Mouse (Mus musculus): ENCODE measurements around the gene Fgfr2. TPM values are rescaled to one million over a fixed set of nuclear protein-coding genes. Genes with fewer than 3 reads are reported as not detected.
A peak's percentile ranks its signal among the peaks of the same experiment; 100 is the strongest.

Fgfr2 gene
- total RNA-seq, 2 experiments from 2014 or later: 35.8 to 40.8 TPM

- DNase-seq: no peak
- intact Hi-C loops (cut with DNase I): no loop called here
These were observed 2192.7 kb downstream of the Fgfr2 start for GRCm38 (mm10) chr7:130930401-130930800.

GRCm38 (mm10) chr7:130922981-130923731 is 2200.0 kb downstream of the Fgfr2 start:
- peak; percentile 81 for DNase-seq
- intact Hi-C loops (cut with DNase I): no loop called here

GRCm38 (mm10) chr7:130918260-130918659 is 2204.9 kb downstream of the Fgfr2 start:
- intact Hi-C loops (cut with DNase I): loop anchor here (5.0 to 10.0 kb wide), 2 partner anchors 93 to 146 kb away; partner anchors contain the start of gene Btbd16
- no peak for DNase-seq

GRCm38 (mm10) chr7:130914693-130915363 is 2208.3 kb downstream of the Fgfr2 start:
- intact Hi-C loops (cut with DNase I): loop anchor here (5.0 to 10.0 kb wide), 2 partner anchors 90 to 143 kb away; partner anchors contain the start of gene Btbd16
- no peak for DNase-seq

DNA sequence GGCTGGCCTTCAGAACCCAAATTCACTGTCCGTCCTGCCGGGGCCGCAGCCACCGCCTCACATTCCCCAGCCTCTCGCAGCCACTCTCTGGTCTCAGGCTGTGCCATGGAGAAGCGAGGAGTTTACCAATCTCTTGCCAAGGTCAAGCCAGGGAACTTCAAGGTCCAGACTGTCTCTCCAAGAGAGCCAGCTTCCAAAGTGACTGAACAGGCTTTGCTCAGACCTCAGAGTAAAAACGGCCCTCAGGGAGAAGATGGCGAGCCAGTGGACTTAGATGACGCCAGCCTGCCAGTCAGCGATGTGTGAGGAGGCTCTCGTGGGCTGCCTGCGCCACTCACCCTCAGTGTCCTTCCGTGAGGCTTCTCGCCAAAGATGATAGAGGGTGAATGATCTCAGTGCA is 2212.3 kb downstream of the Fgfr2 start:
- DNase-seq: no peak
- intact Hi-C loops (cut with DNase I): loop anchor here (10.0 kb wide), 1 partner anchor 86 kb away; no protein-coding TSS in a partner anchor

GRCm38 (mm10) chr7:130904571-130905365 is 2218.4 kb downstream of the Fgfr2 start:
- no peak for DNase-seq
- intact Hi-C loops (cut with DNase I): no loop called here

GRCm38 (mm10) chr7:130903505-130904074 is 2219.6 kb downstream of the Fgfr2 start:
- DNase-seq: no peak
- intact Hi-C loops (cut with DNase I): no loop called here

DNA sequence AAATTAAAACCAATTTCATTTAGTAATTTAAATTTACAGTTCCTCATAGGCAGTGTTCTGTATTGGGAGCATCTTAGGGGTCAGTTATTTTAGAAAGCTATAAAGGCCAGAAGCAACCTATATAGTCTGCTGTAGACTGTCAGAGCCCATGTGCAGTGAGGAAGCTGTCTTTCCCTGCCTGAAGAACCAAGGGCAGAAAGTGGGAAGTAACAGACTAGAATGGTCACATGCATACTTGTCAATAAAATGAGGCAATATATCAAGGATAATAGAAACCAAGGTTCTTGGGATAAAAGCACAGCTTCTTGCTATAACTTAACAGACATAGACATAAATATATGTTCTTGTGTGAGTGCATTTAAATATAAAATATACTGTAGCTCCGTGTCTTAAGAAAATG is 2220.2 kb downstream of the Fgfr2 start:
- DNase-seq: no peak
- intact Hi-C loops (cut with DNase I): no loop called here

DNA sequence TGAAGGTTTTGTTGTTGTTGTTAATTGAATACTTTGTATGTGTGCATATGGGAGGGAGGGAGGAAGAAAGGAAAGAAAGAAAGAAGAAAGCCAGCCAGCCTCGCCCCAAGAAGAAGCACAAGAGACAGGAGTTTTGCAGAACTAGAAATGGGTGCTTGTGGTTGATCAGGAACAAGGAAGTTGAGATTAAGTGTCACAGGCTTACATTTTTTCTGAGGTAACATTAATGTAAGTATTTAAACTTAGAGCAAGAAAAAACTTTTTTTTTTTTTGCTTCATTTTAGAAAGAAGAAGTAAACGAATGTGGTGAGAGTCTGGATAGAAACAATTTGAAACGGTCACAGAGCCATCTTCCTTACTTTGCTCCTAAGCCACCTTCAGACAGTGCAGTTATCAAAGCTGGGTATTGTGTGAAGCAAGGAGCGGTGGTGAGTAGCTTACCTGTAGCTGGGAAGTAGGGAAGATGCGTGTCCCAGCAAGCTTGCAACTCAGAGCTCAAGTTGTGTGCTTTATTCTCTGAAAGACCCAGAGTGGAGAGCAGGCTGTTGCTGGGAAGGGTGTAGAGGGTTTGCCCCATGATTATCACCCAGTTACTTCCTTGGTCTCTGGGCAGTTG is 2222.8 kb downstream of the Fgfr2 start:
- intact Hi-C loops (cut with DNase I): no loop called here
- DNase-seq: no peak

GRCm38 (mm10) chr7:130898373-130898772 is 2224.8 kb downstream of the Fgfr2 start:
- intact Hi-C loops (cut with DNase I): no loop called here
- peak; percentile 22 for DNase-seq

DNA sequence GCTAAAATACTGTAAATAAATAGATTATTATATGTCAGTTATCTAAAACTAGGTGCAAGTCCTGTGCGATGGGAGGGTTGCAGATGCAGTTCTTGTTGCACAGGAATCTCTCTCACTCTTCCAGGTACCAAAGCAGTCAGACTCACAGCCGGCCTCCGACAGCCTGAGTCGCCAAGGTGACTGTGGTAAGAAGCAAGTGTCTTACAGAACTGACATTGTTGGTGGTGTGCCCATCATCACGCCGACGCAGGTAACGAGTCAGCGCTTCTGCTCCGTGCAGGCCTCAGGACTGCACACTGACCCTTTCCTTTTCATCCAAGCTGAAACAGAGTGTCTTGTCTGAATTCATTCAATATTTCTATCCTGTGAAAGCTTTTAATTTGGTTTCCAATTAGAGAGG is 2225.9 kb downstream of the Fgfr2 start:
- DNase-seq: no peak
- intact Hi-C loops (cut with DNase I): no loop called here

DNA sequence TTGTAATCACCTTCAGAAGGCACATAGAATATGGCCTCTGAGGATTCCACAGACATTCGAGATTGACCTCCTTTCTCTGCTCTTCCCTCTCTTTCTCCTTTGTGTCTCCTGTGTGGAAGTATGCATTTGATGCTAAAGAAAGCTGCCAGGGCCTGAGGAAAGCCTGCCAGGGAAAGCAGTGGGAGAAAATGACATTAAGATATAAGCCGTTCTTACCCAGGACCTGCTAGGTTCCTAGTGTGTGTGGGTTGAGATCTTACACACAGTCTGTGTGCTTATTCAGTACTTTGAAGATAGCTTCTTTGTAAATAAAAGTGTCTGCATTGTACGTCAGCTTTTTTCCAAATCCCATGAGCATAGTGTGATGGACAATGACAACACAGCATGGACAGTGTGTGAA is 2227.1 kb downstream of the Fgfr2 start:
- intact Hi-C loops (cut with DNase I): no loop called here
- no peak for DNase-seq

GRCm38 (mm10) chr7:130895618-130895945 is 2227.6 kb downstream of the Fgfr2 start:
- no peak for DNase-seq
- intact Hi-C loops (cut with DNase I): no loop called here

- intact Hi-C loops (cut with DNase I): no loop called here
- no peak for DNase-seq
These were observed 2228.1 kb downstream of the Fgfr2 start for GRCm38 (mm10) chr7:130894931-130895617.

DNA sequence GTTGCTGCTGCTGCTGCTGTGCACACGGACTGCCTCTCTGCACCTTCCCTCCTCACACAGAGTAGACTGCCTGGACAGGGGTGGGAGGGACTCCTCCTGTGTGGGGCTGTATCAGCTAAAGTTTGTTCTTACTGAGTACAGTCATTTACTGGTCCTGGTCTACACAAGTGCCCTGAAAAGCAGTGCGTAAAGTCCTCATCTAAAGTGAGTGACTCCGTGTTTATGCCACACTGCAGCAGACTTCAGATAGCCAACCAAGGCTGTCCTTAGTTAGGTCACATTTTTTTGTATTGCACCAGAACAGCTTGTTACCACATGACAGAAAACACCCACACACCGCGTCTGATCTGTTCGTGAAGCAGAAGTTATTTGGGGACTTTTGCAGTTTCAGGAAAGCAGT is 2230.2 kb downstream of the Fgfr2 start:
- no peak for DNase-seq
- intact Hi-C loops (cut with DNase I): no loop called here

DNA sequence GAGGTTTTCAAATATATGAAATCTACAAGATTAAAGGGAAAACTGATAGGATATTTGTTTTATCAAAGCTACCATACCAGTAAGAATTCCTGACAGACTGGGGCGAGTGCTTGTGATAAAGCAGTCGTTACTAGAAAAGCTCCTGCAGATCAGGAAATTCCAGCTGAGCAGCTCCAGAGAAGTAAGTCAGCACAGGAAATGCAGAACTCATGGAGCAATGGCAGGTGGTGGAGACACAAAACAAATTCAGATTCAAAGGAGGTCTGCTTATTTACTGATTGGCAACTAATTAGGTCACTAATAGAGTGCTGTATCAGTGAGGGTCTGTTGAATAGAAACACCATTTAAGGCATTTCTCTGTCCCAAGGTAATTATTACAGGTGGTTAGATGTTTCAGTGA is 2232.3 kb downstream of the Fgfr2 start:
- intact Hi-C loops (cut with DNase I): no loop called here
- no peak for DNase-seq

GRCm38 (mm10) chr7:130887946-130888345 is 2235.2 kb downstream of the Fgfr2 start:
- intact Hi-C loops (cut with DNase I): no loop called here
- no peak for DNase-seq

DNA sequence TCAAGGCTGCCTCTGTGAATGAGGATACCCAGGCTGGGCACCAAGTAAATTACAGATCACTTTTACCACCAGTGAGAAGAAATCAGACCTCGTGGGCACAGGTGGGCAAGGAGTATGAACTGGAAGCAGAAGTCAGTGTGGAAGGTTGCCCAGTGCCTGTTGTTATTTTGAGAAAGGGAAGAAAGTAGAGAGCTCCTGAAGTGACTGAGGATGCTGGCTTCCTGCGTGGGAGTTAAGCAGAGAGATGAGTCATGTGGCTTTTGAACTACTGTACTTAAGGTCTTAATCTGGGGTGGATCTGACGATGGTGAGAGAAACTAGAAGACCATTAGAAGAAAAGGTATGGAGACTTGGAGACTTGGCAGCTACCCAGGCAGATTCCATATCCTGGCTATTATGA is 2236.9 kb downstream of the Fgfr2 start:
- no peak for DNase-seq
- intact Hi-C loops (cut with DNase I): no loop called here

DNA sequence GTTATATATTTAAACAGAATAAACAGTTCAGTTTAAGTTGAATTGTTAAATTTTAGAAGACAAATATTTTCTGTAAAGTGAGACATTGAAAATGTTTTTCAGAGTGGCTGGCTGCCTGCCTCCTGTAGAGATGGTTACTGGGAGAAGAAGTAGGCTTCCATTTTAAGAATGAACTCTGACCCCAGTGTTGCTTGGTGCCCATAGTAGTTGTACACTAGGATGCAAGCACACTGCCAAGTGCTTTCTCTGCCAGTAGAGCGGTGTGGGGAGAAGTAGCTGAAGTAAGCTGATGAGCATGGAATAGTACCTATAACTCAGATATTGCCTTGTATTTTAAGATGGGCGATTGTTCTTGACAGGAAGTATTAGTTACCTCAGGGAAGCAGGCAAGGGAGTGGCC is 2239.0 kb downstream of the Fgfr2 start:
- DNase-seq: no peak
- intact Hi-C loops (cut with DNase I): no loop called here

- intact Hi-C loops (cut with DNase I): no loop called here
- DNase-seq: no peak
These were observed 2255.9 kb downstream of the Fgfr2 start for GRCm38 (mm10) chr7:130867256-130867655.

Data from left cerebral cortex, postnatal 4 days (tissue).